Mouse (Mus musculus) myocyte (in vitro differentiated cells): ENCODE measurements around the gene Cd6. TPM values are rescaled to one million over a fixed set of nuclear protein-coding genes. Genes with fewer than 3 reads are reported as not detected.

Experiments
- H3K27me3 ChIP-seq: one replicate; pipeline ENCODE4 v1.6.1; 2011; ENCODE audit not compliant: control insufficient read depth, insufficient read depth, insufficient read length
- H3K36me3 ChIP-seq: one replicate; pipeline ENCODE4 v1.6.1; 2011; ENCODE audit not compliant: control insufficient read depth, insufficient read depth
- H3K4me2 ChIP-seq: one replicate; pipeline ENCODE4 v1.6.1; 2011; ENCODE audit warnings: low read depth, control low read depth
- H3K4me3 ChIP-seq: one replicate; pipeline ENCODE4 v1.5.1; 2011; ENCODE audit warnings: mild to moderate bottlenecking, control low read depth, moderate library complexity
- H3K79me2 ChIP-seq: one replicate; pipeline ENCODE4 v1.6.1; 2011; ENCODE audit not compliant: control insufficient read depth, insufficient read depth
- H3ac ChIP-seq: one replicate; pipeline ENCODE4 v1.6.1; 2011; ENCODE audit not compliant: control insufficient read depth, insufficient read length
- CEBPB ChIP-seq: IDR thresholded peaks from 2 replicates; pipeline ENCODE4 v1.6.1; 2011; ENCODE audit warnings: mild to moderate bottlenecking, moderate library complexity; ENCODE audit not compliant: poor library complexity, insufficient read depth, severe bottlenecking
- E2F4 ChIP-seq: IDR thresholded peaks from one replicate; pipeline ENCODE4 v1.6.1; 2011; ENCODE audit warnings: mild to moderate bottlenecking, control low read depth, moderate library complexity; ENCODE audit not compliant: insufficient read depth
- MAX ChIP-seq: IDR thresholded peaks from one replicate; pipeline ENCODE4 v1.6.1; 2011; ENCODE audit warnings: low read depth, mild to moderate bottlenecking, control low read depth
- MYOD1 ChIP-seq, 3 experiments: IDR thresholded peaks; one replicate each; pipeline ENCODE4 v1.6.1; 2011; ENCODE audit warnings: control low read depth in 2 of 3, low read depth in 2 of 3, mild to moderate bottlenecking in 2 of 3, moderate library complexity in 1 of 3; ENCODE audit not compliant: insufficient read length in 2 of 3, control insufficient read depth in 1 of 3
- MYOG ChIP-seq, 3 experiments: IDR thresholded peaks; one replicate each; pipeline ENCODE4 v1.6.1; 2011; ENCODE audit warnings: control low read depth in 2 of 3, low read depth in 2 of 3, mild to moderate bottlenecking in 2 of 3; ENCODE audit not compliant: insufficient read length in 2 of 3, control insufficient read depth in 1 of 3, insufficient read depth in 1 of 3
- POLR2A ChIP-seq: IDR thresholded peaks from one replicate; pipeline ENCODE4 v1.6.1; 2011; ENCODE audit warnings: low read depth, mild to moderate bottlenecking, control low read depth, moderate library complexity; ENCODE audit not compliant: insufficient read length
- POLR2AphosphoS2 ChIP-seq: IDR thresholded peaks from one replicate; pipeline ENCODE4 v1.6.1; 2011; ENCODE audit warnings: low read depth, control low read depth; ENCODE audit not compliant: insufficient read length
- REST ChIP-seq: IDR thresholded peaks from one replicate; pipeline ENCODE4 v1.6.1; 2011; ENCODE audit warnings: mild to moderate bottlenecking, control low read depth, moderate library complexity; ENCODE audit not compliant: insufficient read depth, insufficient read length
- SRF ChIP-seq: IDR thresholded peaks from one replicate; pipeline ENCODE4 v1.6.1; 2011; ENCODE audit warnings: low read depth; ENCODE audit not compliant: control insufficient read depth, insufficient read length
- TCF12 ChIP-seq: IDR thresholded peaks from one replicate; pipeline ENCODE4 v1.6.1; 2011; ENCODE audit warnings: mild to moderate bottlenecking, control low read depth; ENCODE audit not compliant: poor library complexity, insufficient read depth, severe bottlenecking
- TCF3 ChIP-seq: IDR thresholded peaks from one replicate; pipeline ENCODE4 v1.6.1; 2011; ENCODE audit warnings: low read depth, control low read depth; ENCODE audit not compliant: insufficient read length
- USF1 ChIP-seq: IDR thresholded peaks from one replicate; pipeline ENCODE4 v1.6.1; 2011; ENCODE audit warnings: low read depth, mild to moderate bottlenecking, control low read depth, moderate library complexity
- polyA plus RNA-seq: library from polyadenylated mRNA; unstranded; fragments of >200 nt; fragmentation: generic; extraction: Trizol; gene quantifications from one replicate; pipeline ENCODE4 v1.2.1, GENCODE M21; 2012; ENCODE audit warnings: missing spikeins

Gene Cd6
- polyA plus RNA-seq, 1 experiment: not detected

GRCm38 (mm10) chr19:10845454-10845853 lies 15.6 kb upstream of the Cd6 start:
- no peak for TF ChIP-seq POLR2AphosphoS2
- no peak for TF ChIP-seq TCF12
- TF ChIP-seq REST: no peak
- TF ChIP-seq MYOD1 (IDR thresholded peaks at IDR 0.05; ENCODE audit: control insufficient read depth in 1 of 3, insufficient read length in 2 of 3, low read depth in 2 of 3): no peak
- no peak for TF ChIP-seq POLR2A
- no peak for TF ChIP-seq TCF3
- TF ChIP-seq MYOG (IDR thresholded peaks at IDR 0.05; ENCODE audit: control insufficient read depth in 1 of 3, insufficient read depth in 1 of 3, insufficient read length in 2 of 3, low read depth in 2 of 3): no peak
- TF ChIP-seq E2F4: no peak
- Histone ChIP-seq H3K36me3 (no peaks in the 10 kb centered on the region), H3K4me3 (no peak overlapping the region), H3K27me3 (no peaks in the 10 kb centered on the region), H3K4me2 (no peak overlapping the region), H3ac (no peak overlapping the region), H3K79me2 (no peaks in the 10 kb centered on the region)

GRCm38 (mm10) chr19:10844206-10844605 lies 14.3 kb upstream of the Cd6 start:
- no peak overlapping the region for H3K4me3 ChIP-seq
- H3K36me3 ChIP-seq: no peaks in the 10 kb centered on the region
- no peak overlapping the region for H3K4me2 ChIP-seq
- H3K27me3 ChIP-seq: no peaks in the 10 kb centered on the region
- TF ChIP-seq POLR2A (no peak), POLR2AphosphoS2 (no peak), MYOD1 (IDR thresholded peaks at IDR 0.05; ENCODE audit: control insufficient read depth in 1 of 3, insufficient read length in 2 of 3, low read depth in 2 of 3) (no peak), REST (no peak), USF1 (no peak)
- no peak overlapping the region for H3ac ChIP-seq
- no peaks in the 10 kb centered on the region for H3K79me2 ChIP-seq

- H3K27me3 ChIP-seq: no peaks in the 10 kb centered on the region
- H3K4me2 ChIP-seq: no peak overlapping the region
- H3ac ChIP-seq: no peak overlapping the region
- TF ChIP-seq SRF: no peak
- no peak for TF ChIP-seq MAX
- no peak for TF ChIP-seq E2F4
- TF ChIP-seq USF1: no peak
- TF ChIP-seq POLR2AphosphoS2: no peak
- TF ChIP-seq TCF12: no peak
- no peak for TF ChIP-seq POLR2A
- TF ChIP-seq TCF3: no peak
- no peak for TF ChIP-seq MYOD1 (IDR thresholded peaks at IDR 0.05; ENCODE audit: control insufficient read depth in 1 of 3, insufficient read length in 2 of 3, low read depth in 2 of 3)
- TF ChIP-seq REST: no peak
- TF ChIP-seq CEBPB: no peak
- TF ChIP-seq MYOG (IDR thresholded peaks at IDR 0.05; ENCODE audit: control insufficient read depth in 1 of 3, insufficient read depth in 1 of 3, insufficient read length in 2 of 3, low read depth in 2 of 3): no peak
- H3K36me3 ChIP-seq: no peaks in the 10 kb centered on the region
- no peak overlapping the region for H3K4me3 ChIP-seq
- no peaks in the 10 kb centered on the region for H3K79me2 ChIP-seq
Measured at GRCm38 (mm10) chr19:10842914-10843313, 13.1 kb upstream of the Cd6 start.

GRCm38 (mm10) chr19:10841721-10842626 lies 12.1 kb upstream of the Cd6 start:
- Histone ChIP-seq H3K4me3 (no peak overlapping the region), H3K36me3 (no peaks in the 10 kb centered on the region), H3K79me2 (no peaks in the 10 kb centered on the region), H3K27me3 (no peaks in the 10 kb centered on the region), H3K4me2 (no peak overlapping the region), H3ac (no peak overlapping the region)
- TF ChIP-seq MAX: no peak
- TF ChIP-seq POLR2A: no peak
- no peak for TF ChIP-seq E2F4
- no peak for TF ChIP-seq CEBPB
- TF ChIP-seq REST: no peak
- no peak for TF ChIP-seq MYOD1 (IDR thresholded peaks at IDR 0.05; ENCODE audit: control insufficient read depth in 1 of 3, insufficient read length in 2 of 3, low read depth in 2 of 3)
- no peak for TF ChIP-seq SRF
- no peak for TF ChIP-seq MYOG (IDR thresholded peaks at IDR 0.05; ENCODE audit: control insufficient read depth in 1 of 3, insufficient read depth in 1 of 3, insufficient read length in 2 of 3, low read depth in 2 of 3)
- no peak for TF ChIP-seq TCF12
- TF ChIP-seq TCF3: no peak
- TF ChIP-seq USF1: no peak
